Mouse (Mus musculus): Measurements from ENCODE around the gene Shank2. TPM values are rescaled to one million over a fixed set of nuclear protein-coding genes. Genes with fewer than 3 reads are reported as not detected.

Gene Shank2
- total and polyA plus RNA-seq, 2 experiments from 2014 or later = 9.3 to 32.6 TPM

GRCm38 (mm10) chr7:144248686-144249422, 247.1 kb downstream of the Shank2 start:
- no peak overlapping the region for H3K9ac ChIP-seq (replicated peaks; ENCODE audit: low read length, poor library complexity, severe bottlenecking)
- H3K27ac ChIP-seq (ENCODE audit: low read depth, low read length) = no peak overlapping the region
- H3K36me3 ChIP-seq (ENCODE audit: insufficient read depth, low read length) = no peaks in the 10 kb centered on the region
- ATAC-seq (ENCODE audit: low FRiP score) (no peak), DNase-seq (ENCODE audit: low spot score) (no peak)
- no peaks in the 10 kb centered on the region for H3K9me3 ChIP-seq (ENCODE audit: low read length)
- 36% methylated on average over 2 of the region's 2 CpGs for WGBS
- no peaks in the 10 kb centered on the region for H3K27me3 ChIP-seq (ENCODE audit: insufficient read depth, low read length)
- peak; percentile 55 for TF ChIP-seq CTCF (IDR thresholded peaks at IDR 0.05)
- H3K4me2 ChIP-seq (ENCODE audit: low read depth, low read length, poor library complexity, severe bottlenecking) = no peak overlapping the region
- no peaks in the 10 kb centered on the region for H3K4me1 ChIP-seq (ENCODE audit: insufficient read depth, low read length)
- H3K4me3 ChIP-seq (ENCODE audit: low read depth, low read length) = no peak overlapping the region

GRCm38 (mm10) chr7:144250791-144251190, 249.1 kb downstream of the Shank2 start:
- Histone ChIP-seq H3K4me2 (ENCODE audit: low read depth, low read length, poor library complexity, severe bottlenecking) (no peak overlapping the region), H3K27ac (ENCODE audit: low read depth, low read length) (no peak overlapping the region), H3K9me3 (ENCODE audit: low read length) (no peaks in the 10 kb centered on the region), H3K36me3 (ENCODE audit: insufficient read depth, low read length) (no peaks in the 10 kb centered on the region), H3K27me3 (ENCODE audit: insufficient read depth, low read length) (no peaks in the 10 kb centered on the region), H3K4me3 (ENCODE audit: low read depth, low read length) (no peak overlapping the region), H3K4me1 (ENCODE audit: insufficient read depth, low read length) (peaks cover 8% of the 10 kb centered on the region), H3K9ac (replicated peaks; ENCODE audit: low read length, poor library complexity, severe bottlenecking) (no peak overlapping the region; the same call in 1 of the 2 replicates)
- no peak for TF ChIP-seq CTCF (IDR thresholded peaks at IDR 0.05)
- DNase-seq (ENCODE audit: low spot score) (no peak), ATAC-seq (ENCODE audit: low FRiP score) (no peak)
- WGBS = 60% methylated on average over 4 of the region's 4 CpGs

GRCm38 (mm10) chr7:144251250-144251649, 249.5 kb downstream of the Shank2 start:
- no peaks in the 10 kb centered on the region for H3K27me3 ChIP-seq (ENCODE audit: insufficient read depth, low read length)
- ATAC-seq (ENCODE audit: low FRiP score) = no peak
- WGBS = 52% methylated on average over 6 of the region's 6 CpGs

GRCm38 (mm10) chr7:144254674-144255246, 253.0 kb downstream of the Shank2 start:
- H3K27me3 ChIP-seq (ENCODE audit: insufficient read depth, low read length) = no peaks in the 10 kb centered on the region
- H3K9me3 ChIP-seq (ENCODE audit: low read length) = no peaks in the 10 kb centered on the region
- peaks cover 9% of the 10 kb centered on the region for H3K4me1 ChIP-seq (ENCODE audit: insufficient read depth, low read length)
- H3K9ac ChIP-seq (replicated peaks; ENCODE audit: low read length, poor library complexity, severe bottlenecking) = no peak overlapping the region
- no peak for TF ChIP-seq CTCF (IDR thresholded peaks at IDR 0.05)
- H3K36me3 ChIP-seq (ENCODE audit: insufficient read depth, low read length) = no peaks in the 10 kb centered on the region
- no peak overlapping the region for H3K4me3 ChIP-seq (ENCODE audit: low read depth, low read length)
- ATAC-seq (ENCODE audit: low FRiP score) = no peak
- H3K4me2 ChIP-seq (ENCODE audit: low read depth, low read length, poor library complexity, severe bottlenecking) = no peak overlapping the region
- H3K27ac ChIP-seq (ENCODE audit: low read depth, low read length) = no peak overlapping the region
- peak; percentile 52 for DNase-seq (ENCODE audit: low spot score)
- 29% methylated on average over 8 of the region's 8 CpGs for WGBS

More at GRCm38 (mm10) chr7:144251250-144251649, 249.5 kb downstream of the Shank2 start:
- Histone ChIP-seq H3K4me1 (ENCODE audit: insufficient read depth, low read length) (peaks cover 9% of the 10 kb centered on the region), H3K27ac (ENCODE audit: low read depth, low read length) (no peak overlapping the region), H3K4me3 (ENCODE audit: low read depth, low read length) (no peak overlapping the region), H3K36me3 (ENCODE audit: insufficient read depth, low read length) (no peaks in the 10 kb centered on the region), H3K9ac (replicated peaks; ENCODE audit: low read length, poor library complexity, severe bottlenecking) (no peak overlapping the region; the same call in 1 of the 2 replicates), H3K9me3 (ENCODE audit: low read length) (no peaks in the 10 kb centered on the region), H3K4me2 (ENCODE audit: low read depth, low read length, poor library complexity, severe bottlenecking) (no peak overlapping the region)
- no peak for DNase-seq (ENCODE audit: low spot score)
- 0 out of 2 replicates have a peak, but pooled peaks have one; percentile 17 for TF ChIP-seq CTCF (IDR thresholded peaks at IDR 0.05)

- Histone ChIP-seq H3K9ac (replicated peaks; ENCODE audit: low read length, poor library complexity, severe bottlenecking) (no peak overlapping the region), H3K4me3 (ENCODE audit: low read depth, low read length) (no peak overlapping the region), H3K9me3 (ENCODE audit: low read length) (no peaks in the 10 kb centered on the region), H3K36me3 (ENCODE audit: insufficient read depth, low read length) (peaks cover 7% of the 10 kb centered on the region; the same call in 1 of the 2 replicates), H3K27me3 (ENCODE audit: insufficient read depth, low read length) (no peaks in the 10 kb centered on the region), H3K4me2 (ENCODE audit: low read depth, low read length, poor library complexity, severe bottlenecking) (no peak overlapping the region), H3K4me1 (ENCODE audit: insufficient read depth, low read length) (peaks cover 9% of the 10 kb centered on the region), H3K27ac (ENCODE audit: low read depth, low read length) (no peak overlapping the region)
- no peak for TF ChIP-seq CTCF (IDR thresholded peaks at IDR 0.05)
- 68% methylated on average over 7 of the region's 7 CpGs for WGBS
- no peak for DNase-seq (ENCODE audit: low spot score)
- no peak for ATAC-seq (ENCODE audit: low FRiP score)
Observed at GRCm38 (mm10) chr7:144257821-144258220, 256.1 kb downstream of the Shank2 start.

GRCm38 (mm10) chr7:144258332-144258731, 256.6 kb downstream of the Shank2 start:
- Histone ChIP-seq H3K4me2 (ENCODE audit: low read depth, low read length, poor library complexity, severe bottlenecking) (no peak overlapping the region), H3K36me3 (ENCODE audit: insufficient read depth, low read length) (peaks cover 10% of the 10 kb centered on the region; the same call in 1 of the 2 replicates), H3K27ac (ENCODE audit: low read depth, low read length) (no peak overlapping the region), H3K4me1 (ENCODE audit: insufficient read depth, low read length) (peaks cover 9% of the 10 kb centered on the region), H3K9ac (replicated peaks; ENCODE audit: low read length, poor library complexity, severe bottlenecking) (no peak overlapping the region), H3K4me3 (ENCODE audit: low read depth, low read length) (no peak overlapping the region), H3K27me3 (ENCODE audit: insufficient read depth, low read length) (no peaks in the 10 kb centered on the region), H3K9me3 (ENCODE audit: low read length) (no peaks in the 10 kb centered on the region)
- peak; percentile 71 for DNase-seq (ENCODE audit: low spot score)
- 57% methylated on average over 4 of the region's 4 CpGs for WGBS
- TF ChIP-seq CTCF (IDR thresholded peaks at IDR 0.05) = no peak
- no peak for ATAC-seq (ENCODE audit: low FRiP score)
